Mouse (Mus musculus): ENCODE data around the gene Abhd17c. TPM values are rescaled to one million over a fixed set of nuclear protein-coding genes. Genes with fewer than 3 reads are reported as not detected.
A peak's percentile ranks its signal among the peaks of the same experiment; 100 is the strongest.
"Not testable (repeated sequence)": the region's sequence is repeated elsewhere in the genome, so short reads cannot be mapped to it uniquely, and the experiment has no call there.

Gene Abhd17c
- polyA plus RNA-seq, 1 experiment from 2014 or later: 12.5 TPM

GRCm38 (mm10) chr7:84131736-84132135 lies 20.0 kb downstream of the Abhd17c start:
- H3K4me1 ChIP-seq (ENCODE audit: control insufficient read depth, insufficient read depth, low read length): peaks cover 39% of the 10 kb centered on the region
- ATAC-seq: no peak
- no peaks in the 10 kb centered on the region for H3K27me3 ChIP-seq (replicated peaks; ENCODE audit: control insufficient read depth, insufficient read depth, low read length)
- 68% methylated on average over 4 of the region's 4 CpGs for WGBS
- no peak overlapping the region for H3K9ac ChIP-seq (ENCODE audit: low read depth, low read length)
- no peak overlapping the region for H3K4me3 ChIP-seq (ENCODE audit: low read length)
- H3K9me3 ChIP-seq (ENCODE audit: control insufficient read depth, low read length): no peaks in the 10 kb centered on the region
- no peaks in the 10 kb centered on the region; the same call in 1 of the 2 replicates for H3K36me3 ChIP-seq (ENCODE audit: control insufficient read depth, insufficient read depth, low read length)
- no peak overlapping the region for H3K4me2 ChIP-seq (ENCODE audit: low read depth, low read length)
- no peak overlapping the region; the same call in 1 of the 2 replicates for H3K27ac ChIP-seq (ENCODE audit: low read length)

- peak; percentile 50 for ATAC-seq
Observed at GRCm38 (mm10) chr7:84128661-84129060, 23.0 kb downstream of the Abhd17c start.

GRCm38 (mm10) chr7:84125730-84126129 lies 26.0 kb downstream of the Abhd17c start:
- H3K4me2 ChIP-seq (ENCODE audit: low read depth, low read length): no peak overlapping the region
- 79% methylated on average over 1 of the region's 1 CpGs for WGBS
- no peak overlapping the region for H3K27ac ChIP-seq (ENCODE audit: low read length)
- no peaks in the 10 kb centered on the region for H3K27me3 ChIP-seq (replicated peaks; ENCODE audit: control insufficient read depth, insufficient read depth, low read length)
- H3K9me3 ChIP-seq (ENCODE audit: control insufficient read depth, low read length): no peaks in the 10 kb centered on the region
- no peaks in the 10 kb centered on the region for H3K36me3 ChIP-seq (ENCODE audit: control insufficient read depth, insufficient read depth, low read length)
- H3K4me1 ChIP-seq (ENCODE audit: control insufficient read depth, insufficient read depth, low read length): peaks cover 24% of the 10 kb centered on the region
- no peak overlapping the region for H3K4me3 ChIP-seq (ENCODE audit: low read length)
- ATAC-seq: no peak
- no peak overlapping the region for H3K9ac ChIP-seq (ENCODE audit: low read depth, low read length)

More at GRCm38 (mm10) chr7:84128661-84129060, 23.0 kb downstream of the Abhd17c start:
- Histone ChIP-seq H3K4me2 (ENCODE audit: low read depth, low read length) (no peak overlapping the region), H3K4me1 (ENCODE audit: control insufficient read depth, insufficient read depth, low read length) (peaks cover 27% of the 10 kb centered on the region), H3K27ac (ENCODE audit: low read length) (peak overlapping the region; percentile 50; the same call in 1 of the 2 replicates), H3K9me3 (ENCODE audit: control insufficient read depth, low read length) (no peaks in the 10 kb centered on the region), H3K36me3 (ENCODE audit: control insufficient read depth, insufficient read depth, low read length) (no peaks in the 10 kb centered on the region; the same call in 1 of the 2 replicates), H3K9ac (ENCODE audit: low read depth, low read length) (0 out of 2 replicates have a peak overlapping the region, but pooled peaks have one; percentile 14), H3K27me3 (replicated peaks; ENCODE audit: control insufficient read depth, insufficient read depth, low read length) (no peaks in the 10 kb centered on the region), H3K4me3 (ENCODE audit: low read length) (no peak overlapping the region)
- WGBS: 57% methylated on average over 8 of the region's 8 CpGs

- ATAC-seq; H3K9ac ChIP-seq (ENCODE audit: low read depth, low read length); H3K4me2 ChIP-seq (ENCODE audit: low read depth, low read length); H3K36me3 ChIP-seq (ENCODE audit: control insufficient read depth, insufficient read depth, low read length); H3K27ac ChIP-seq (ENCODE audit: low read length); H3K9me3 ChIP-seq (ENCODE audit: control insufficient read depth, low read length); H3K27me3 ChIP-seq (replicated peaks; ENCODE audit: control insufficient read depth, insufficient read depth, low read length); H3K4me3 ChIP-seq (ENCODE audit: low read length): not testable (repeated sequence)
- H3K4me1 ChIP-seq (ENCODE audit: control insufficient read depth, insufficient read depth, low read length): peaks cover 42% of the 10 kb centered on the region
- 89% methylated on average over 3 of the region's 4 CpGs for WGBS
Observed at GRCm38 (mm10) chr7:84123651-84124050, 28.0 kb downstream of the Abhd17c start.

- Histone ChIP-seq H3K27me3 (replicated peaks; ENCODE audit: control insufficient read depth, insufficient read depth, low read length) (no peaks in the 10 kb centered on the region), H3K4me3 (ENCODE audit: low read length) (no peak overlapping the region), H3K9ac (ENCODE audit: low read depth, low read length) (no peak overlapping the region), H3K36me3 (ENCODE audit: control insufficient read depth, insufficient read depth, low read length) (no peaks in the 10 kb centered on the region), H3K27ac (ENCODE audit: low read length) (0 out of 2 replicates have a peak overlapping the region, but pooled peaks have one; percentile 26), H3K4me1 (ENCODE audit: control insufficient read depth, insufficient read depth, low read length) (peaks cover 57% of the 10 kb centered on the region), H3K4me2 (ENCODE audit: low read depth, low read length) (no peak overlapping the region), H3K9me3 (ENCODE audit: control insufficient read depth, low read length) (no peaks in the 10 kb centered on the region)
- WGBS: 67% methylated on average over 3 of the region's 3 CpGs
- no peak for ATAC-seq
Observed at GRCm38 (mm10) chr7:84121778-84122177, 29.9 kb downstream of the Abhd17c start.

GRCm38 (mm10) chr7:84120142-84120760 lies 31.4 kb downstream of the Abhd17c start:
- H3K9ac ChIP-seq (ENCODE audit: low read depth, low read length): no peak overlapping the region
- H3K27me3 ChIP-seq (replicated peaks; ENCODE audit: control insufficient read depth, insufficient read depth, low read length): no peaks in the 10 kb centered on the region
- H3K4me3 ChIP-seq (ENCODE audit: low read length): no peak overlapping the region
- no peaks in the 10 kb centered on the region for H3K9me3 ChIP-seq (ENCODE audit: control insufficient read depth, low read length)
- H3K36me3 ChIP-seq (ENCODE audit: control insufficient read depth, insufficient read depth, low read length): no peaks in the 10 kb centered on the region
- peaks cover 53% of the 10 kb centered on the region for H3K4me1 ChIP-seq (ENCODE audit: control insufficient read depth, insufficient read depth, low read length)
- ATAC-seq: peak; percentile 16; the same call in 1 of the 2 replicates
- H3K4me2 ChIP-seq (ENCODE audit: low read depth, low read length): no peak overlapping the region
- H3K27ac ChIP-seq (ENCODE audit: low read length): peak overlapping the region; percentile 70
- WGBS: 42% methylated on average over 5 of the region's 5 CpGs

- Histone ChIP-seq H3K4me3 (ENCODE audit: low read length) (no peak overlapping the region), H3K27ac (ENCODE audit: low read length) (0 out of 2 replicates have a peak overlapping the region, but pooled peaks have one; percentile 29), H3K4me1 (ENCODE audit: control insufficient read depth, insufficient read depth, low read length) (peaks cover 53% of the 10 kb centered on the region), H3K36me3 (ENCODE audit: control insufficient read depth, insufficient read depth, low read length) (no peaks in the 10 kb centered on the region), H3K9me3 (ENCODE audit: control insufficient read depth, low read length) (no peaks in the 10 kb centered on the region), H3K4me2 (ENCODE audit: low read depth, low read length) (no peak overlapping the region), H3K9ac (ENCODE audit: low read depth, low read length) (no peak overlapping the region), H3K27me3 (replicated peaks; ENCODE audit: control insufficient read depth, insufficient read depth, low read length) (no peaks in the 10 kb centered on the region)
- ATAC-seq: no peak
- WGBS: 53% methylated on average over 12 of the region's 12 CpGs
Observed at GRCm38 (mm10) chr7:84119216-84120105, 32.2 kb downstream of the Abhd17c start.

GRCm38 (mm10) chr7:84117543-84118122 lies 34.1 kb downstream of the Abhd17c start:
- Histone ChIP-seq H3K9ac (ENCODE audit: low read depth, low read length) (no peak overlapping the region), H3K4me3 (ENCODE audit: low read length) (no peak overlapping the region), H3K27ac (ENCODE audit: low read length) (no peak overlapping the region; the same call in 1 of the 2 replicates), H3K27me3 (replicated peaks; ENCODE audit: control insufficient read depth, insufficient read depth, low read length) (no peaks in the 10 kb centered on the region), H3K4me2 (ENCODE audit: low read depth, low read length) (no peak overlapping the region), H3K9me3 (ENCODE audit: control insufficient read depth, low read length) (no peaks in the 10 kb centered on the region), H3K36me3 (ENCODE audit: control insufficient read depth, insufficient read depth, low read length) (no peaks in the 10 kb centered on the region), H3K4me1 (ENCODE audit: control insufficient read depth, insufficient read depth, low read length) (peaks cover 48% of the 10 kb centered on the region)
- WGBS: 71% methylated on average over 6 of the region's 6 CpGs
- peak; percentile 55 for ATAC-seq
